Mouse (Mus musculus) megakaryocyte-erythroid progenitor cell, adult 5-6 weeks (primary cell): ENCODE results near the gene Nup93. TPM values are rescaled to one million over a fixed set of nuclear protein-coding genes. Genes with fewer than 3 reads are reported as not detected.
"Not testable (repeated sequence)": the region's sequence is repeated elsewhere in the genome, so short reads cannot be mapped to it uniquely, and the experiment has no call there.

Experiments
- ATAC-seq: replicated peaks from 2 replicates; pipeline ENCODE4 v1.8.0; 2016; ENCODE audit warnings: mild to moderate bottlenecking, inconsistent platforms; ENCODE audit not compliant: severe bottlenecking, poor library complexity, low FRiP score, low TSS enrichment
- total RNA-seq, 2 experiments: library from RNA; stranded (forward) in 1 of 2; stranded (reverse) in 1 of 2; fragments of 200-1000, 215-1000 nt in 1 of 2; fragments of >200 nt in 1 of 2; fragmentation: Nextera tagmentation in 1 of 2; gene quantifications; 2 replicates each; pipeline ENCODE4 v1.2.3; 2014 to 2017

The Nup93 gene
- total RNA-seq (2014; fragmentation: Nextera tagmentation), result 66.6 and 86.4 TPM in 2 replicates
- total RNA-seq (2017), result 55.1 and 69.6 TPM in 2 replicates

GRCm38 (mm10) chr8:94214252-94215173, at the start of gene Nup93:
TSS of gene Nup93 (plus strand) at chr8:94214564.
- peak; percentile 92 for ATAC-seq

DNA sequence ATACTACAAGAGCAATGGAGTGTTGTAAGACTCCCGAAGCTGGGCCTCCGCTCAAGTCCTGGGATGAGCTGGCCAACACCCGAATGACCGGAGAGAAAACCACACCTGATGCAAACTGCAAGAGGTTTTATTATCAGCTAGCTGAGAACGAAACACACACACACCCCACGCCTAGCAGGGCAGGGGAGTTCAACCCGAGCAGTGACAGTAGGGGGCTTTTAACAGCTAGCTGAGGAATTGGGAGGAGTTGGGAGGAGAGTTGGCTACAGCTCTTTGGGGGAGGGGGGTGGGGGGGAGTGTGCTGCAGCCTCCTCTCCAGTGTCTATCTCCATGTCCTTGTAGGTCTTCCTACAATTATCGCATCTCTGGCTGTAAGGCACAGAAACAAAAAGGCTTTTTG, 48.6 kb upstream of the Nup93 start:
- ATAC-seq, result not testable (repeated sequence)

- ATAC-seq, result peak; percentile 56
Measured at GRCm38 (mm10) chr8:94167244-94167643, 47.1 kb upstream of the Nup93 start.

- ATAC-seq, result no peak
Measured at GRCm38 (mm10) chr8:94169547-94169946, 44.8 kb upstream of the Nup93 start.

DNA sequence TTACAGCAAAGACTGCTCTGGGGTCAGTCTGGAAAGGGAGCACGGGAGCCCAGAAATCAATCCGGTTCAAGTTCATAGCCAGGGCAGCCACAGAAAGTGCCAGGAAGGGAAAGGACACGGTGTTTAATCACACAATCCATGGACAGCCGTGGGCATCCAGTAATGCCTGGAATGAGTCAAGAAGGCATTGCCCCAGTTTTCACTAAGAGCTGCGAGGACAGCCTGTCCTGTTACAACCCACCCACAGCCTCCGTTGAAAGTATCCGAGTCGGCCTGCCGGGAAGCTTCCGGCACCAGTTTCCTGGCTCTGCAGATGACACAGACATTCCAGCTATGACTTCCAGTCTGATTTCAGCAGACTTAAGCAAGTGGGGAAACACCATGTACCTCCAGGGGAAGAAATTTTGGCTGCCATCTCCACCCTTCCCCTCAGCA, 43.0 kb upstream of the Nup93 start:
- no peak for ATAC-seq

DNA sequence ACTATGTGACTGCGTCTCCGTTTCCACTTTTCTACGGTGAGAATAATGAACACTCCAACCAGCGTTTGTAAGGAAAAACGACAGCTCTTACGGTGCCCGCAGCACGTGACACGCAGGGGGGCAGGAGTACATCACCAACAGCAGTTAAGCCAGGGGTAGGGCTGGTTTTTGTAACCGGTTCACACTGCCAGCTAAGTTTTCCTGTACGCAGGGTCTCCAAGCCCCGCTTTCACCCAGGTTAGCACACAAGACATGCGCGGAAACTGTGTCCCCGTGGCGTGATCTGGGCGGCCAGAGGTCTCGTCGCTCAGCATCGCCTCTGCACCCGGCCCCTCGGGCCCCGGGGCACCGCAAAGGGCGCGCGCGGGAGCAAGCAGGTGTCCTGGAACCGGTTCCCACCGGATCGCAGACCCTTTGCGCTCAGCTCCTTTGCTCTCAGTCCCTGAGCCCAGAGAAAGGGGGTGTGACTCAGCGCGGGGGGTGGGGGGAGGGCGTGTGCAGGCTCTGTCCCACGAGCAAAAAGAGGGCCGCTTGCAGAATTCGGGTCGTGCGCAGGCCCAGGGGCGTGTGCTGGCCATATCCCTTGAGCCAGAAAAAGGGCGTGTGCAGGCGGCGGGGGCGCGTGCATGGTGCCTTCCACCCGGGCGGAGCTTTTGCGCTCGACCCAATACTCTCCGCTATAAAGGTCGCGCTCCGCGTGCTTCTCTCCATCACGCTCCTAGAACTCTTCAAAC, 42.1 kb upstream of the Nup93 start, which contains the start of gene Mt2:
Mt2 (plus strand) TSS at position 590 of the 734 bp plus-strand sequence.
- peak; percentile 89 for ATAC-seq

GRCm38 (mm10) chr8:94172809-94173732, 41.3 kb upstream of the Nup93 start:
- peak; percentile 20 for ATAC-seq

- no peak for ATAC-seq
Measured at GRCm38 (mm10) chr8:94173848-94174403, 40.4 kb upstream of the Nup93 start.

GRCm38 (mm10) chr8:94174619-94175213, 39.6 kb upstream of the Nup93 start:
- ATAC-seq, result no peak

DNA sequence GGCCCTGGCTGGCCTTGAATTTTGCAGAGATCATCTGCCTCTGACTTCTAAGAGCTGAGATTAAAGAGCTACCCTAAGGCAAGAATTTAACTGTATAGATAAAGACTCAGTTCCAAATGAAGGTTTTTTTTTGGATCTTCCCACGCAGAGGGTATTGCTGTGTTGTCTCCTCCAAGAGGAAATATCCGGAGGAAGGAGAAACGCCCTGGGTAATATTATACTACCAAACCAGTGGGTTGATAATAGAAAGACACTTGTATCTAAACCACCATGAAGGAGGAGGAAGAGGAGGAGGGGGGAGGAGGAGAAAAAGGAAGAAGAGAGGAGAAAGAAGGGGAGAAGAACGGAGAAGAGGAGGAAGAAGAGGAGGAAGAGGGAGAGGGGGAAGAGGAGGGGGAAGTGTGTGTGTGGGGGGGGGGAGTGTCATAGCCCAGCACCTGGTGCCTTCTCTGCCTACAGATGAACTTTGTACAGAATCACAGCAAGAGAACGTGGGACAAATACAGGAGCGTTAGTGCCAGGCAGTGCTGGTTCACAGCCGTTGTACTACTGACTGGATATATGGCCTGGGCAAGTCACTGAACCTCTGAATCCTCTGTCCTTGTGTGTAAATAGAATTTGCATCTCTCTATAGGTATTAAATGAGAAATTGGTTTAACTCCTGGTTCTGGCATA, 36.5 kb upstream of the Nup93 start:
- ATAC-seq, result no peak

- ATAC-seq, result peak; percentile 86
Measured at GRCm38 (mm10) chr8:94178857-94179712, 35.3 kb upstream of the Nup93 start, which contains the start of gene Mt1. TSS of gene Mt1 (plus strand) at chr8:94179082.

- peak; percentile 31 for ATAC-seq
Measured at GRCm38 (mm10) chr8:94179713-94180560, 34.4 kb upstream of the Nup93 start.

- no peak for ATAC-seq
Measured at GRCm38 (mm10) chr8:94180561-94180908, 33.8 kb upstream of the Nup93 start.

DNA sequence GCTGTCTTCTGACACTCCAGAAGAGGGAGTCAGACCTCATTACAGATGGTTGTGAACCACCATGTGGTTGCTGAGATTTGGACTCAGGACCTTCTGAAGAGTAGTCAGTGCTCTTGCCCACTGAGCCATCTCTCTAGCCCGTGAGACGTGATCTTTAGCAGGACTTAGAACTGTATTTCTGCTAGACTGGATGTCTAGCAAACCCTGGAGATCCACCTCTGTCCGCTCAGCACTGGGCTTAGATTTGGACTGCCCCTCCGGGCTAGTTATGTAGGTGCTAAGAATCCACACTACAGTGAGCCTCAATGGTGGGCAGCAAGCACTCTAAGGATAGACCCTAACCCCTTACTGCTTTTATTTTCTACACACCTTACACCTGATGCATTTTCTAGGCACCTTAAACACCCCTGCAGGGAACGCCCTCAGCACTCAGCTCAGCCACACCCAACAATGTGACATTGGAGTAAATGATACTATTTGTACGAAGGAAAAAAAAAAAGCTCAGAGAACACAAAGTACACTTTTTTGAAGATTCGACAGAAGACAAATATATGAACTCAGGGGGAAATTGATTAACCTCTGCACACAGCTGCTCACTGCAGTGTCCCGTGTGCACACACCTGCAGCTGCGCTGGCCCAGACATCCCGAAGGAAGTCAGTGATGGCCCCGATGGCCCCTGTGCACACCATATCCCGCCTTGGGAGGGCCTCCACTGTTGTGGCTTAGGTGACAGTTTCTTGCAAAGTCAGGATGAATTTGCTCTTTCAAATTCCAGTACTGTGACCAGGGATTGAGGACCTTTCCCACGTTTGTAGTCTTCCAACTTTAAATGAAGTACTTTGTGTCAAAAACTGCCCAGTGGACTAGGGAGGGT, 32.1 kb upstream of the Nup93 start:
- no peak for ATAC-seq

- ATAC-seq, result peak; percentile 66
Measured at GRCm38 (mm10) chr8:94183117-94183516, 31.2 kb upstream of the Nup93 start.
